Mouse (Mus musculus): ENCODE data around the gene Tnfrsf14. TPM values are rescaled to one million over a fixed set of nuclear protein-coding genes. Genes with fewer than 3 reads are reported as not detected.

Gene Tnfrsf14
- polyA plus RNA-seq, 1 experiment, result 232 TPM

- Histone ChIP-seq H3K36me3 (ENCODE audit: control insufficient read depth, insufficient read depth, low read length) (no peaks in the 10 kb centered on the region), H3K4me3 (ENCODE audit: extremely low read depth, insufficient read depth, insufficient read length) (no peak overlapping the region), H3K4me1 (ENCODE audit: control insufficient read depth, insufficient read depth, insufficient read length) (peaks cover 12% of the 10 kb centered on the region; the same call in 1 of the 2 replicates), H3K27ac (ENCODE audit: insufficient read depth, low read length) (peak overlapping the region; percentile 53), H3K27me3 (ENCODE audit: control insufficient read depth, insufficient read depth, low read length) (peaks cover 1% of the 10 kb centered on the region; the same call in 1 of the 2 replicates)
- 47% methylated on average over 10 of the region's 10 CpGs for WGBS
- DNase-seq (ENCODE audit: low read depth in 1 of 2, low spot score in 2 of 2), result no peak
- TF ChIP-seq POLR2A (IDR thresholded peaks at IDR 0.05; ENCODE audit: low read depth, low read length) (no peak), CTCF (IDR thresholded peaks at IDR 0.05; ENCODE audit: extremely low read depth, insufficient read depth, insufficient read length, insufficient replicate concordance) (no peak)
Measured at GRCm38 (mm10) chr4:154942632-154943322, 14.4 kb upstream of the Tnfrsf14 start.

GRCm38 (mm10) chr4:154941831-154942230, 13.5 kb upstream of the Tnfrsf14 start:
- TF ChIP-seq POLR2A (IDR thresholded peaks at IDR 0.05; ENCODE audit: low read depth, low read length), result no peak
- no peak for TF ChIP-seq CTCF (IDR thresholded peaks at IDR 0.05; ENCODE audit: extremely low read depth, insufficient read depth, insufficient read length, insufficient replicate concordance)
- no peak for DNase-seq (ENCODE audit: low read depth in 1 of 2, low spot score in 2 of 2)
- Histone ChIP-seq H3K4me1 (ENCODE audit: control insufficient read depth, insufficient read depth, insufficient read length) (peaks cover 14% of the 10 kb centered on the region), H3K4me3 (ENCODE audit: extremely low read depth, insufficient read depth, insufficient read length) (no peak overlapping the region), H3K27ac (ENCODE audit: insufficient read depth, low read length) (no peak overlapping the region), H3K36me3 (ENCODE audit: control insufficient read depth, insufficient read depth, low read length) (no peaks in the 10 kb centered on the region), H3K27me3 (ENCODE audit: control insufficient read depth, insufficient read depth, low read length) (no peaks in the 10 kb centered on the region)
- 93% methylated on average over 4 of the region's 5 CpGs for WGBS

- H3K27me3 ChIP-seq (ENCODE audit: control insufficient read depth, insufficient read depth, low read length), result no peaks in the 10 kb centered on the region
- TF ChIP-seq POLR2A (IDR thresholded peaks at IDR 0.05; ENCODE audit: low read depth, low read length) (no peak), CTCF (IDR thresholded peaks at IDR 0.05; ENCODE audit: extremely low read depth, insufficient read depth, insufficient read length, insufficient replicate concordance) (no peak)
- no peaks in the 10 kb centered on the region for H3K36me3 ChIP-seq (ENCODE audit: control insufficient read depth, insufficient read depth, low read length)
- WGBS, result 44% methylated on average over 2 of the region's 2 CpGs
- H3K27ac ChIP-seq (ENCODE audit: insufficient read depth, low read length), result no peak overlapping the region
- H3K4me1 ChIP-seq (ENCODE audit: control insufficient read depth, insufficient read depth, insufficient read length), result peaks cover 18% of the 10 kb centered on the region
- no peak for DNase-seq (ENCODE audit: low read depth in 1 of 2, low spot score in 2 of 2)
- no peak overlapping the region for H3K4me3 ChIP-seq (ENCODE audit: extremely low read depth, insufficient read depth, insufficient read length)
Measured at GRCm38 (mm10) chr4:154940156-154940555, 11.8 kb upstream of the Tnfrsf14 start.

- Histone ChIP-seq H3K4me1 (ENCODE audit: control insufficient read depth, insufficient read depth, insufficient read length) (peaks cover 10% of the 10 kb centered on the region), H3K27ac (ENCODE audit: insufficient read depth, low read length) (peak overlapping the region; percentile 29; the same call in 1 of the 2 replicates), H3K36me3 (ENCODE audit: control insufficient read depth, insufficient read depth, low read length) (no peaks in the 10 kb centered on the region), H3K27me3 (ENCODE audit: control insufficient read depth, insufficient read depth, low read length) (no peaks in the 10 kb centered on the region), H3K4me3 (ENCODE audit: extremely low read depth, insufficient read depth, insufficient read length) (no peak overlapping the region)
- TF ChIP-seq CTCF (IDR thresholded peaks at IDR 0.05; ENCODE audit: extremely low read depth, insufficient read depth, insufficient read length, insufficient replicate concordance) (no peak), POLR2A (IDR thresholded peaks at IDR 0.05; ENCODE audit: low read depth, low read length) (no peak)
- DNase-seq (ENCODE audit: low read depth in 1 of 2, low spot score in 2 of 2), result no peak
- 88% methylated on average over 1 of the region's 1 CpGs for WGBS
Measured at GRCm38 (mm10) chr4:154937746-154938145, 9.4 kb upstream of the Tnfrsf14 start.

- Histone ChIP-seq H3K36me3 (ENCODE audit: control insufficient read depth, insufficient read depth, low read length) (no peaks in the 10 kb centered on the region), H3K4me1 (ENCODE audit: control insufficient read depth, insufficient read depth, insufficient read length) (peaks cover 10% of the 10 kb centered on the region), H3K27ac (ENCODE audit: insufficient read depth, low read length) (peak overlapping the region; percentile 90), H3K27me3 (ENCODE audit: control insufficient read depth, insufficient read depth, low read length) (no peaks in the 10 kb centered on the region), H3K4me3 (ENCODE audit: extremely low read depth, insufficient read depth, insufficient read length) (no peak overlapping the region)
- TF ChIP-seq CTCF (IDR thresholded peaks at IDR 0.05; ENCODE audit: extremely low read depth, insufficient read depth, insufficient read length, insufficient replicate concordance) (no peak), POLR2A (IDR thresholded peaks at IDR 0.05; ENCODE audit: low read depth, low read length) (no peak)
- DNase-seq (ENCODE audit: low read depth in 1 of 2, low spot score in 2 of 2), result peak in 1 of 2 experiments; percentile 64
- 40% methylated on average over 8 of the region's 8 CpGs for WGBS
Measured at GRCm38 (mm10) chr4:154936542-154937255, 8.3 kb upstream of the Tnfrsf14 start.

- TF ChIP-seq CTCF (IDR thresholded peaks at IDR 0.05; ENCODE audit: extremely low read depth, insufficient read depth, insufficient read length, insufficient replicate concordance), result peak; percentile 22; the same call in 1 of the 2 replicates
- no peak for TF ChIP-seq POLR2A (IDR thresholded peaks at IDR 0.05; ENCODE audit: low read depth, low read length)
- H3K4me3 ChIP-seq (ENCODE audit: extremely low read depth, insufficient read depth, insufficient read length), result no peak overlapping the region
- peak in 1 of 2 experiments; percentile 27 for DNase-seq (ENCODE audit: low read depth in 1 of 2, low spot score in 2 of 2)
- WGBS, result 85% methylated on average over 7 of the region's 7 CpGs
- H3K4me1 ChIP-seq (ENCODE audit: control insufficient read depth, insufficient read depth, insufficient read length), result peaks cover 10% of the 10 kb centered on the region
- H3K36me3 ChIP-seq (ENCODE audit: control insufficient read depth, insufficient read depth, low read length), result no peaks in the 10 kb centered on the region
- peak overlapping the region; percentile 78 for H3K27ac ChIP-seq (ENCODE audit: insufficient read depth, low read length)
- H3K27me3 ChIP-seq (ENCODE audit: control insufficient read depth, insufficient read depth, low read length), result no peaks in the 10 kb centered on the region
Measured at GRCm38 (mm10) chr4:154935788-154936187, 7.4 kb upstream of the Tnfrsf14 start.

Data from spleen, adult 2 months (tissue).